Mouse (Mus musculus): ENCODE data around the gene Hpcal4. TPM values are rescaled to one million over a fixed set of nuclear protein-coding genes. Genes with fewer than 3 reads are reported as not detected.

Gene Hpcal4
- polyA plus RNA-seq, 1 experiment from 2014 or later = 34.0 TPM

Other genes starting within 250 kb of the Hpcal4 start
- 27.9 and 28.3 TPM in 2 replicates for gene Mfsd2a, start 222.0 kb upstream of the Hpcal4 start, polyA plus RNA-seq (2014; fragmentation: Nextera tagmentation; extraction: Ambion mirVana)
- 68.7 and 71.9 TPM in 2 replicates for gene Mycl, start 187.6 kb upstream of the Hpcal4 start, polyA plus RNA-seq (2014; fragmentation: Nextera tagmentation; extraction: Ambion mirVana)
- 19.8 and 24.6 TPM in 2 replicates for gene Trit1, start 166.6 kb upstream of the Hpcal4 start, polyA plus RNA-seq (2014; fragmentation: Nextera tagmentation; extraction: Ambion mirVana)
- gene Bmp8b, start 78.1 kb upstream of the Hpcal4 start, polyA plus RNA-seq (2014; fragmentation: Nextera tagmentation; extraction: Ambion mirVana) = 0.42 and 0.59 TPM in 2 replicates
- 0.65 and 1.1 TPM in 2 replicates for gene Oxct2b, start 67.0 kb upstream of the Hpcal4 start, polyA plus RNA-seq (2014; fragmentation: Nextera tagmentation; extraction: Ambion mirVana)
- gene Ppie, start 43.3 kb upstream of the Hpcal4 start, polyA plus RNA-seq (2014; fragmentation: Nextera tagmentation; extraction: Ambion mirVana) = 50.2 and 54.9 TPM in 2 replicates
- 0.17 TPM in 1 of 2 replicates, not detected in the other for gene Nt5c1a, start 18.3 kb downstream of the Hpcal4 start, polyA plus RNA-seq (2014; fragmentation: Nextera tagmentation; extraction: Ambion mirVana)
- gene Heyl, start 50.3 kb downstream of the Hpcal4 start, polyA plus RNA-seq (2014; fragmentation: Nextera tagmentation; extraction: Ambion mirVana) = 6.8 and 8.2 TPM in 2 replicates
- 32.9 and 33.6 TPM in 2 replicates for gene Pabpc4, start 79.1 kb downstream of the Hpcal4 start, polyA plus RNA-seq (2014; fragmentation: Nextera tagmentation; extraction: Ambion mirVana)
- 0.15 TPM in 1 of 2 replicates, not detected in the other for gene Oxct2a, start 140.4 kb downstream of the Hpcal4 start, polyA plus RNA-seq (2014; fragmentation: Nextera tagmentation; extraction: Ambion mirVana)
- gene Bmp8a, start 160.0 kb downstream of the Hpcal4 start, polyA plus RNA-seq (2014; fragmentation: Nextera tagmentation; extraction: Ambion mirVana) = 0.25 and 0.34 TPM in 2 replicates

Measured in hindbrain, embryonic 14.5 days (tissue).